Mouse (Mus musculus): ENCODE measurements around the gene Cramp1l. TPM values are rescaled to one million over a fixed set of nuclear protein-coding genes. Genes with fewer than 3 reads are reported as not detected.

Cramp1l gene
- polyA plus RNA-seq, 1 experiment from 2014 or later: 3.3 TPM

DNA sequence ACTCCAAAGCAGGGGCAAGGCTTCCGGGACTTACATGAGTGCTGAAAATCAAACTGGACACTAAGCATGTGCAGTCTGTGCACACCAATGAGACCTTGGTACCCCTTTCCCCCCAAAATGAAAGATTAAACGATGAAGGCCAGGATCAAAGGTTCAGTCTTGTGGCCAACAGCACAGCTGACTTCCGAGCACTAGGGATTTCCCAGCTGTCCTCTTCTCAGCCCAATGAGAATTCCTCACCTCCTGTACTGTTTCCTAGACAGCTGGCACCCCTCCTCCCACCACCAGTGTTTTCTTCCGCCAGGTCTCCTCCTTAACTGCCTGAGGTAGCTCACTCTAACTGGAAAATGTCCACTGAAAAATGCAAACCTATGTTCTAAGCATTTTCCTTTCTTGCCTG is 82.4 kb downstream of the Cramp1l start:
- no peak overlapping the region for H3K4me3 ChIP-seq (ENCODE audit: low read depth, low read length)
- WGBS: 78% methylated on average over 4 of the region's 4 CpGs
- H3K27ac ChIP-seq (ENCODE audit: low read length): no peak overlapping the region
- no peak for ATAC-seq
- no peaks in the 10 kb centered on the region for H3K27me3 ChIP-seq (replicated peaks; ENCODE audit: insufficient read depth, low read length)
- H3K36me3 ChIP-seq (ENCODE audit: insufficient read depth, low read length): no peaks in the 10 kb centered on the region
- peaks cover 9% of the 10 kb centered on the region for H3K4me1 ChIP-seq (ENCODE audit: insufficient read depth, low read depth, low read length)
- no peaks in the 10 kb centered on the region for H3K9me3 ChIP-seq (ENCODE audit: low read length)
- no peak overlapping the region for H3K9ac ChIP-seq (replicated peaks; ENCODE audit: low read depth)
- no peak for DNase-seq (ENCODE audit: low spot score)
- no peak overlapping the region for H3K4me2 ChIP-seq (replicated peaks; ENCODE audit: low read depth, low read length)
- TF ChIP-seq CTCF (IDR thresholded peaks at IDR 0.05): no peak
- no peak for TF ChIP-seq EP300 (IDR thresholded peaks at IDR 0.05)

DNA sequence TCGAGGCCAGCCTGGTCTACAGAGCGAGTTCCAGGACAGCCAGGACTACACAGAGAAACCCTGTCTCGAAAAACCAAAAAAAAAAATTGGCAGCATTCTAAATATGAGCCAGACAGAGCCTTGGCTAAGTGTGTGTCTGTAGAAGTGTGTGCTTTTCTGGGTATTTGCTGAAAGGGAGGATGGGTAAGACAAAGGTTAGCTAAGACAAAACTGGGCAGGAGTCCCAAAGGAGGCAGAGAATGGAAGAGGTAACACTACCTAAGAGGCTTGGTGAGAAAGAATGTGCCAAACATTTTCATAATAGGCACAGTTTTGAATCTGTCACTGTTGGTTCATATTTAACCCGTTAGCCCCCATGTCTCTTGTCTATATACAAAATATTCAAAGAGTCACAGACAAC is 83.2 kb downstream of the Cramp1l start:
- no peak overlapping the region for H3K27ac ChIP-seq (ENCODE audit: low read length)
- WGBS: 88% methylated on average over 4 of the region's 4 CpGs
- no peak overlapping the region for H3K9ac ChIP-seq (replicated peaks; ENCODE audit: low read depth)
- TF ChIP-seq CTCF (IDR thresholded peaks at IDR 0.05): no peak
- TF ChIP-seq EP300 (IDR thresholded peaks at IDR 0.05): no peak
- H3K27me3 ChIP-seq (replicated peaks; ENCODE audit: insufficient read depth, low read length): no peaks in the 10 kb centered on the region
- H3K4me1 ChIP-seq (ENCODE audit: insufficient read depth, low read depth, low read length): peaks cover 9% of the 10 kb centered on the region
- no peak overlapping the region for H3K4me2 ChIP-seq (replicated peaks; ENCODE audit: low read depth, low read length)
- H3K4me3 ChIP-seq (ENCODE audit: low read depth, low read length): no peak overlapping the region
- DNase-seq (ENCODE audit: low spot score) (no peak), ATAC-seq (no peak)
- H3K9me3 ChIP-seq (ENCODE audit: low read length): no peaks in the 10 kb centered on the region
- no peaks in the 10 kb centered on the region for H3K36me3 ChIP-seq (ENCODE audit: insufficient read depth, low read length)

DNA sequence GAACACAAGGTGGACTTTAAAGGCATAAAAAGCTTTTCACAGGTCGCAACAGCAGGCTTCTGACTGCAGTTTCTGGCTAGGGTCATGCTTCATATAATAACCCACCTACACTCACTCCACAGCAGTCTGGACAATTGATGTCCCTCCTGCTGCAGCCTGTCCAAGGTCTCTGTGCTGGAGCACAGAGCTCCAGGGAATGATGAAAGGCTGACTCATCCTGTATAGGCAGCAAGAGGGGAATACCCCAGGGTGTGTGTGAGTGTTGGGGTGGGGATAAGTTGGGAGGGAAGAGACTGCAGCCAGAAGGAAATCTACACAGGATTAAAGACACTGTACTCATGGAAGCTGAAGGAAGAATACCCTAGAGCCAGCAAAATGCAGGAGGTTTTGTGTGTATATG is 86.1 kb downstream of the Cramp1l start:
- H3K27me3 ChIP-seq (replicated peaks; ENCODE audit: insufficient read depth, low read length): no peaks in the 10 kb centered on the region

DNA sequence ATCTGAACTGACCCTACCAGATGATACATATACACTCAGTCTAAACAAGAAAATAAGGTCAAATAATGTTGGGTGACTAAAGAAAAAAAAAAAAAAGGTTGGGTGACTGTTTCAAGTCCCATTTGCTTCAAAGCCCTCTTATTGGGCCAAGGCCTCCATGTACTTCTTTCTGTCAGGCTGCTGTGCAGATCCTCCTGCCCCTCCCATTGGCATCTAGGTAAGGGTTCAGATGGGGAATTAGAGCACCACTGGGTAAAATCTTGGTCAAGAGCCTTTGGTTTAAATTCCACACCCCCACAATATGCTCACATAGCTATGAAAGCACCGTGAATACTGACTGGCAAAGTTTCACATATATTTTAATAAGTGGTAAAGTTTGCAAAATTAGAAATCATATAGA is 92.3 kb downstream of the Cramp1l start:
- H3K9me3 ChIP-seq (ENCODE audit: low read length): no peaks in the 10 kb centered on the region
- WGBS: 97% methylated on average over 1 of the region's 1 CpGs
- ATAC-seq: no peak
- H3K36me3 ChIP-seq (ENCODE audit: insufficient read depth, low read length): peaks cover 46% of the 10 kb centered on the region
- no peak overlapping the region for H3K4me3 ChIP-seq (ENCODE audit: low read depth, low read length)
- no peak overlapping the region for H3K27ac ChIP-seq (ENCODE audit: low read length)
- no peaks in the 10 kb centered on the region for H3K27me3 ChIP-seq (replicated peaks; ENCODE audit: insufficient read depth, low read length)
- no peak for TF ChIP-seq EP300 (IDR thresholded peaks at IDR 0.05)
- no peak for TF ChIP-seq CTCF (IDR thresholded peaks at IDR 0.05)
- H3K9ac ChIP-seq (replicated peaks; ENCODE audit: low read depth): no peak overlapping the region
- no peaks in the 10 kb centered on the region for H3K4me1 ChIP-seq (ENCODE audit: insufficient read depth, low read depth, low read length)
- H3K4me2 ChIP-seq (replicated peaks; ENCODE audit: low read depth, low read length): no peak overlapping the region
- no peak for DNase-seq (ENCODE audit: low spot score)

More for the DNA sequence above, 86.1 kb downstream of the Cramp1l start:
- Histone ChIP-seq H3K4me2 (replicated peaks; ENCODE audit: low read depth, low read length) (no peak overlapping the region), H3K27ac (ENCODE audit: low read length) (no peak overlapping the region), H3K9me3 (ENCODE audit: low read length) (no peaks in the 10 kb centered on the region), H3K9ac (replicated peaks; ENCODE audit: low read depth) (no peak overlapping the region), H3K4me1 (ENCODE audit: insufficient read depth, low read depth, low read length) (no peaks in the 10 kb centered on the region), H3K4me3 (ENCODE audit: low read depth, low read length) (no peak overlapping the region), H3K36me3 (ENCODE audit: insufficient read depth, low read length) (0 out of 2 replicates have a peak, but pooled peaks cover 4% of the 10 kb centered on the region)
- WGBS: 71% methylated on average over 1 of the region's 1 CpGs
- peak; percentile 17; the same call in 1 of the 2 replicates for ATAC-seq
- TF ChIP-seq CTCF (IDR thresholded peaks at IDR 0.05) (no peak), EP300 (IDR thresholded peaks at IDR 0.05) (no peak)
- no peak for DNase-seq (ENCODE audit: low spot score)

DNA sequence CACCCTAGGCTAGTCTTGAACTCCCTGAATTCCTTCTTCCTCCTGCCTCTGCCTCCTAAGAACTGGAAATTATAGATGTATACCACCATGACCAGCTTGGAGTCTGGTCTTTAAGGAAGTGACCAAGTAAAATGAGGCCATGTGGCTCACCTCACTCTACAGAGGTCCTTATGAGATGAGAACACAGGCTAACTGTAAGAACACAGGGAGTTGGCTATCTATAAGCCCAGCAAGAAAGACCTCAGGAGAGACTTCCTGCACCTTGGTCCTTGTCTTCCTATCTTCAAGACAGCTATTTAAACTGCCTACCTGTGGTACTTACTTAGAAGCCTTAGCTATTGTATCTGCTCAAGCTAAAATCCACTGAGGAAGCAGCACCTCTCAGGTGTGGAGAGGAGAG is 101.6 kb downstream of the Cramp1l start:
- H3K4me1 ChIP-seq (ENCODE audit: insufficient read depth, low read depth, low read length): no peaks in the 10 kb centered on the region

More for the DNA sequence above, 101.6 kb downstream of the Cramp1l start:
- Histone ChIP-seq H3K4me3 (ENCODE audit: low read depth, low read length) (no peak overlapping the region), H3K36me3 (ENCODE audit: insufficient read depth, low read length) (peaks cover 84% of the 10 kb centered on the region), H3K9me3 (ENCODE audit: low read length) (no peaks in the 10 kb centered on the region), H3K27ac (ENCODE audit: low read length) (no peak overlapping the region), H3K27me3 (replicated peaks; ENCODE audit: insufficient read depth, low read length) (no peaks in the 10 kb centered on the region), H3K4me2 (replicated peaks; ENCODE audit: low read depth, low read length) (no peak overlapping the region), H3K9ac (replicated peaks; ENCODE audit: low read depth) (no peak overlapping the region)
- TF ChIP-seq EP300 (IDR thresholded peaks at IDR 0.05) (no peak), CTCF (IDR thresholded peaks at IDR 0.05) (no peak)
- ATAC-seq (no peak), DNase-seq (ENCODE audit: low spot score) (no peak)

Other genes with a start within 250 kb of the Cramp1l start
- 0.11 TPM in 1 of 2 replicates, not detected in the other for gene Meiob, start 211.5 kb downstream of the Cramp1l start, polyA plus RNA-seq (2015; fragmentation: Nextera tagmentation; extraction: Ambion mirVana)
- 54.5 and 56.8 TPM in 2 replicates for gene Hagh, start 175.6 kb downstream of the Cramp1l start, polyA plus RNA-seq (2015; fragmentation: Nextera tagmentation; extraction: Ambion mirVana)
- 16.7 and 18.3 TPM in 2 replicates for gene Fahd1, start 165.4 kb downstream of the Cramp1l start, polyA plus RNA-seq (2015; fragmentation: Nextera tagmentation; extraction: Ambion mirVana)
- 4.5 and 4.8 TPM in 2 replicates for gene Igfals, start 149.8 kb downstream of the Cramp1l start, polyA plus RNA-seq (2015; fragmentation: Nextera tagmentation; extraction: Ambion mirVana)
- gene Nubp2, start 129.4 kb downstream of the Cramp1l start, polyA plus RNA-seq (2015; fragmentation: Nextera tagmentation; extraction: Ambion mirVana): 41.3 and 51.3 TPM in 2 replicates
- gene Spsb3, start 129.1 kb downstream of the Cramp1l start, polyA plus RNA-seq (2015; fragmentation: Nextera tagmentation; extraction: Ambion mirVana): 40.2 and 45.4 TPM in 2 replicates
- 17.3 and 17.5 TPM in 2 replicates for gene Eme2, start 120.7 kb downstream of the Cramp1l start, polyA plus RNA-seq (2015; fragmentation: Nextera tagmentation; extraction: Ambion mirVana)
- gene Mrps34, start 120.7 kb downstream of the Cramp1l start, polyA plus RNA-seq (2015; fragmentation: Nextera tagmentation; extraction: Ambion mirVana): 81.6 and 90.7 TPM in 2 replicates
- 44.3 and 44.7 TPM in 2 replicates for gene Nme3, start 119.3 kb downstream of the Cramp1l start, polyA plus RNA-seq (2015; fragmentation: Nextera tagmentation; extraction: Ambion mirVana)
- 9.7 and 11.1 TPM in 2 replicates for gene Mapk8ip3, start 78.8 kb downstream of the Cramp1l start, polyA plus RNA-seq (2015; fragmentation: Nextera tagmentation; extraction: Ambion mirVana)
- 21.9 and 27.1 TPM in 2 replicates for gene Jpt2, start 55.1 kb downstream of the Cramp1l start, polyA plus RNA-seq (2015; fragmentation: Nextera tagmentation; extraction: Ambion mirVana)
- gene Ift140, start 297 bp upstream of the Cramp1l start, polyA plus RNA-seq (2015; fragmentation: Nextera tagmentation; extraction: Ambion mirVana): 6.8 and 7.9 TPM in 2 replicates
- gene Tmem204, start 67.8 kb upstream of the Cramp1l start, polyA plus RNA-seq (2015; fragmentation: Nextera tagmentation; extraction: Ambion mirVana): 186 and 218 TPM in 2 replicates
- gene Telo2, start 100.2 kb upstream of the Cramp1l start, polyA plus RNA-seq (2015; fragmentation: Nextera tagmentation; extraction: Ambion mirVana): 13.7 and 13.9 TPM in 2 replicates
- 0.25 and 0.32 TPM in 2 replicates for gene Ptx4, start 105.0 kb upstream of the Cramp1l start, polyA plus RNA-seq (2015; fragmentation: Nextera tagmentation; extraction: Ambion mirVana)
- gene Clcn7, start 117.6 kb upstream of the Cramp1l start, polyA plus RNA-seq (2015; fragmentation: Nextera tagmentation; extraction: Ambion mirVana): 18.0 and 19.2 TPM in 2 replicates
- gene Ccdc154, start 146.7 kb upstream of the Cramp1l start, polyA plus RNA-seq (2015; fragmentation: Nextera tagmentation; extraction: Ambion mirVana): 0.51 and 0.77 TPM in 2 replicates
- gene Gm38655, start 159.7 kb upstream of the Cramp1l start, polyA plus RNA-seq (2015; fragmentation: Nextera tagmentation; extraction: Ambion mirVana): 5.9 and 6.4 TPM in 2 replicates
- 18.5 and 19.5 TPM in 2 replicates for gene BC003965, start 168.8 kb upstream of the Cramp1l start, polyA plus RNA-seq (2015; fragmentation: Nextera tagmentation; extraction: Ambion mirVana)
- gene Unkl, start 172.6 kb upstream of the Cramp1l start, polyA plus RNA-seq (2015; fragmentation: Nextera tagmentation; extraction: Ambion mirVana): 7.0 and 7.8 TPM in 2 replicates
- 68.3 and 74.5 TPM in 2 replicates for gene Gnptg, start 224.3 kb upstream of the Cramp1l start, polyA plus RNA-seq (2015; fragmentation: Nextera tagmentation; extraction: Ambion mirVana)
- gene Tsr3, start 224.4 kb upstream of the Cramp1l start, polyA plus RNA-seq (2015; fragmentation: Nextera tagmentation; extraction: Ambion mirVana): 33.0 and 37.2 TPM in 2 replicates
- gene Baiap3, start 240.6 kb upstream of the Cramp1l start, polyA plus RNA-seq (2015; fragmentation: Nextera tagmentation; extraction: Ambion mirVana): 2.6 and 2.8 TPM in 2 replicates

All from lung, postnatal 0 days (tissue).